Mouse (Mus musculus) ovary, postnatal 14 days (tissue): ENCODE data around the gene Lingo4.
A peak's percentile ranks its signal among the peaks of the same experiment; 100 is the strongest.

Experiments used
- DNase-seq: peaks from one replicate; pipeline ENCODE4 v3.0.0; 2022; ENCODE audit warnings: low spot score

Lingo4 gene

DNA sequence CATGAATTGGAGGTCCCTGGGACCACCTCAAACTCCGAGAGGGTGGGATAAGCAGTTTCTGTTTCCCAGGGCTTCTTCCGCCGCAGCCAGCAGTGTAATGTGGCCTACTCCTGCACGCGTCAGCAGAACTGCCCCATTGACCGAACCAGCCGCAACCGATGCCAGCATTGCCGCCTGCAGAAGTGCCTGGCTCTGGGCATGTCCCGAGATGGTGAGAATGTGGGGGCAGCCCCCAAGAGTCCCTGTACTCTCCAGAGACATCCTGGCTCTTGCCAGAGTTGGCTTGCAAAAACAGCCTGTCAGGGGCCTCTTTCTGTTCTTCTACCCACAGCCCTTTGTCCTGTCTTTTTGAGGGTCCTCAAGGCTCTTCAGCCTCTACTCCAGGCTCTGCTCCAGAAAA is 10.9 kb upstream of the Lingo4 start:
- DNase-seq = no peak

DNA sequence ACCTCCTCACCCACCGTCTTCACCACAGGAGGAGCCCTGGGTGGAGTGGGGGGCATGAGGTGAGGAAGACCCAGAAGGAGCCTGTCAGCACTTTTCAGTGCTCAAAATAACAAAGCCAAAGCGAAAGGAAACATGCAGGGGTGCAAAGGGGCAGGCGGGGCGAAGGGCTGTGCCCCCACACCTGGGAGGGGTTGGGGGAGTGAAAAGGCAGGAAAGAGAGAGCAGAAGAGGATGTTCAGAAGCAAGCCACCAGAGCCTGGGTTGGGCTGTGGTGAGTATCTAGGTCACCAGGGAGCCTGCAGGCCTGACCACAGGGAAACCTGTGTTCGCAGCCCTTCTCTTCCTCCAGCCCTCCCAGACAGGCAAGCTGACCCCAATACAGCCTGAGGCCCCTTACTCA is 10.3 kb upstream of the Lingo4 start:
- DNase-seq = no peak

DNA sequence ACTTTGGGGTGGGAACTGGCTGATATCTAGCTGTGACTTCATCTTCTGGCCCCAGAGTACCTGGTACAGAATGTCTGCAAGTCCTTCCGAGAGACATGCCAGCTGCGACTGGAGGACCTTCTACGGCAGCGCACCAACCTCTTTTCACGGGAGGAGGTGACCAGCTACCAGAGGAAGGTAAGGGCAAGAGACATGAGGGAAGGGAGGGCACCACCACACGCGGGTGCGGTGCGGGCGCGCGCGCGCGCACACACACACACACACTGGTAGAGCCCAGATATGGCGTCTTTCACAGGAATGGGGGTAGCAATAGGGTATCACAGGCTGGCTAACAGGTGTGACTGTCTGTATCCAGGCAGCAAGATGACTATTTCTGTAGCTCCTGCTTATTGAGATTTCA is 8.9 kb upstream of the Lingo4 start:
- no peak for DNase-seq

- no peak for DNase-seq
These were observed 7.3 kb upstream of the Lingo4 start for GRCm38 (mm10) chr3:94391001-94391400.

- no peak for DNase-seq
These were observed 6.2 kb upstream of the Lingo4 start for GRCm38 (mm10) chr3:94392128-94392527.

- no peak for DNase-seq
These were observed 5.3 kb upstream of the Lingo4 start for GRCm38 (mm10) chr3:94393049-94393448.

- no peak for DNase-seq
These were observed 2.0 kb upstream of the Lingo4 start for GRCm38 (mm10) chr3:94396336-94396735.

DNA sequence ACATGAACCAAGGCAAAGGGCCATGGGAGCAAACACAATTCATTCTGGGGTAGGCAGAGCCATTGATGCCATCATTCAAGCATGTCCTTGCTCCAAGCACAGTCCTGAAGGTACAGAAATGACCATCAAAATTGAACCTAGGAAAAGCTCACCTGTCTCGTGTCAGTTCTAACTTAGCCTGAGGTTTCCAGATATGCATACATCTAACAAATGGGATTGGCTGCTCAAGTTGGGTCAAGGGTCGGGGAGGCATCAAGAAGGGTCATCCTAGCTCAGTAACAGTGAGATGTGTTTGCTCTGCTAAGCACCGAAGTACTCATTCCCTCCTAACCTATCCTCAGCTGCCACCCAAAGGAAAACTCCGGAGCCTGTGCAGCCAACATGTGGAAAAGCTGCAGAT is 1.5 kb upstream of the Lingo4 start:
- no peak for DNase-seq

DNA sequence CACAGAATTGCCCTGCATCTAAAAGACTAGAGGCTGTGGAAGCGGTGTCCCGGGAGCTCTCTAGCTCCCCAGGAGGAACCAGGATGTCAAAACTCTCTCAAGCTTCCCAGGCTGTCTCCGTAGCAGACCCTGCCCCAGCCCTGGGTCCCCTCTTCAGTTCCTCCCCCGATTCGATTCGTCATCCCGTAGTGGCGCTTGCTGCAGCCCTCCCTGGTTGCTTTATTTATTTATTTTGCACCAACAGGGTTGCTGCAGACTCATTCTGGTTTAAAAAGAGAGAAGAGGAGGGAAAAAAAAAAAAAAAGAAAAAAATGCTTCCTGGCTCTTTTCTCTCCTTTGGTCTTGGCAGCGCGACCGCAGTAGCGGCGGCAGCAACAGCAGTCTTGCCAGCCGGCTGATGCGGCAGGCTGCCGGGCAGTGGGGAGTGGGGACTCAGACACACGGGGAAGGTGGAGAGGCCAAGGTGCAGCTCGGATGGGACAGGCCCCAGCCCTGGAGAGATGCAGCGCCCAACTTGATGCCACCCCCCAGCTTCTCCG is 695 bp downstream of the Lingo4 start:
- peak; percentile 15 for DNase-seq

DNA sequence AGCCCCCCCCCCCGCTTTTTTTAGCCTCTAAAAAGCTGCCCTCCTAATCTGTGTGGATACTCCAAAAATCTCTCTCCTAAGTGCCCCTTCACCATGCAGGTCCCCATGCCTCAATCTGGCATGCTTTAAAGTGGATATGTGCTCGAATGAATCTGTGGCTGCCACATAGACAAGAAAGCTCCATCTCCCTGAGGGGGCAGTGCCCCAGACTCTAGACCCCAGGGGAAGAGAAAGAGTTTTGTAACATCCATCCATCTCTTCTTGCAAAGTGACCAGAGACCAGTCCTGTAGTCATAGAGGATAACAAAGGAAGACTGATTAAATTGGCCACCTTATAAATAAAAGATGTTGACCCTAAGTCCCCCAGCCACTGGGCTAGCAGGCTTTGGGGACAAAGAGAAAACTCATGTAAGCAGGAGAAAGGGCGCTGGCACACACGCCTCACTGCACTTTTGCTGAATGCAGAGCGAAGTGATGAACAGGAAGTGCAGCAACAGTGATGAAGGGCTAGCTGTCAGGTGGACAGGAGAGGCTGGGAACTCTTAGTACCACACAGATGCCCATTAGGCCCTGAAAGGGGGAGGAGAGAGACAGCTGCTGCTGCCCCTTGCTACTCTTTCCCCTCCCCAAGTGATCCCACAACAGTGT is 1.5 kb downstream of the Lingo4 start:
- no peak for DNase-seq

DNA sequence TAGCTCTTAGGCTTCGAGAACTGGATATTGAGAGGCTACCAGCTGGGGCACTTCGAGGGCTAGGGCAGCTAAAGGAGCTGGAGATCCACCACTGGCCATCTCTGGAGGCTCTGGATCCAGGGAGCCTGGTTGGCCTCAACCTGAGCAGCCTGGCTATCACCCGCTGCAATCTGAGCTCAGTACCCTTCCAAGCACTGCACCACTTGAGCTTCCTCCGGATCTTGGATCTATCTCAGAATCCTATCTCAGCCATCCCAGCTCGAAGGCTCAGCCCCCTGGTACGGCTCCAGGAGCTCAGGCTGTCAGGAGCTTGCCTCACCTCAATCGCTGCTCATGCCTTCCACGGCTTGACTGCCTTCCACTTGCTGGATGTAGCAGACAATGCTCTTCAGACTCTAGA is 4.1 kb downstream of the Lingo4 start:
- no peak for DNase-seq

- no peak for DNase-seq
These were observed 6.2 kb downstream of the Lingo4 start for GRCm38 (mm10) chr3:94404366-94405054.

GRCm38 (mm10) chr3:94405561-94405960 is 7.2 kb downstream of the Lingo4 start:
- DNase-seq = no peak

DNA sequence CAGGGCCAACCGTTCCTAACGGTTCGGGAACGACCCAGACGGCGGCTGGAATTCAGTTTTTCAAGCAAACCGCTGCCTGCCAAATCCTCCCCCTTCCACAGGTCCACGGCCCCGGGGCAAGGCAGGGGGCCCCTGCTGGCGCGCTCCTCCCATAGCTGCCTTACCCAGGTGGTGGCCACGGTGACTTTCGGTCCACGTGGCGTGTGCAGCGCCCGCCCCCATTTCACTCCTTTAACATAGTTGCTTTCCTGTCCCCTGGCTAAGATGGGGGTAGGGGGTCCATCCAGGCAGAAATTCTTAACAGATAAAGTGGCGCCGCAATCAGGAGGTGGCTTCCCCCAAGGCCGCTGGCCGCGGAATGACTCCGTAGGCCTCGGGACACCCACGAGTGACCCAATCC is 14.2 kb downstream of the Lingo4 start:
- no peak for DNase-seq

DNA sequence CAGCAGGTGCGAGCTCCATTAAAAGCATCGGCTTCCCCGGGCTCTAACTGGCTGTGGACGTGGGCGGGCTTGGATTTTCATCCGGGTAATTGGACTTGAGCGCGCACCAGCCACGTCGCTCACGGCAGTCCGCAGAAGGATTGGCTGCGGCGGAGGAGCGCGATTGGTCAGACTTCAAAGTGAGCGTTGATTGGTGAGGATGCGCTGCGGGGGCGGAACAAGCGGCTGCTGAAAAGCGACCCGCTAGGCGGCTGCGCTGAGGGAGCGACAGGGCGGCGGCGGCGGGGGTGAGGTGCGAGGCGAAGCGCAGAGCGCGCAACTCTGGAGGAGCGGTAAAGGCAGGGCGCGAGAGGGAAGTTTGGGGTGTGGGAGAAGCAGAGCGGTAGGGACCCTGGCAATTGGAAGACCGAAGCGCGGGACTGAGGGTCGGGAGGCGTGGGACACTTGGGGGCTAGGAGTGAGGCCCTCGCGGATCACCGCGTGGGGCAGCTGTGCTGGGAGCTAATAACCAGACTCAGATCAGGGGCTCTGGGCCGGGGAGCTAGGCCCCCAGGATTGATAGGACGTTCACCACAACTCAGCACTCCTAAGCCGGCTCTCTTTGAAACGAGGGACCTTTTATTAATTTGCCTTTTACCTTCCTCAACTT is 14.8 kb downstream of the Lingo4 start, which contains the start of gene Tdrkh:
Tdrkh (plus strand) TSS at position 243 of the 649 bp plus-strand sequence.
- DNase-seq = peak; percentile 90

DNA sequence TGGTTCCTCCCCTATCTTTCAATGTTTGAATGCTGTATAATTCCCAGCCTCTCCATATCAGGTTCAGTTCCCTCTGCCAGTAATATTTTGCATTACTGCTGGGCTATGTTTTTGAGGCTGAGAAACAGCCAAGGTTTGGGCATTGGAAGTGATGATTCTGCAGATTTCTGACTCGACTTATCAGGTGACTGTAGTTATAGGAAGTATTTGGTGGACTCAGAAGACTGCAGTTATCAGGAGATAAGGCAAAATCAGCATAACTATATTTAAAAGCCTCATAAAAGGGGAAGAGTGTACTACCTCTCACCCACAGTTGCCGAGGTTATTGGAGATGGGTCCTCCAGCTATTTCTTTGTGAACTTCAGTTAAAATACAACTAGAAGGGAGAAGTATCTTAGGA is 32.7 kb downstream of the Lingo4 start:
- no peak for DNase-seq

- DNase-seq = no peak
These were observed 36.0 kb downstream of the Lingo4 start for GRCm38 (mm10) chr3:94434305-94434704.

GRCm38 (mm10) chr3:94436420-94436819 is 38.1 kb downstream of the Lingo4 start:
- no peak for DNase-seq

- DNase-seq = no peak
These were observed 42.9 kb downstream of the Lingo4 start for GRCm38 (mm10) chr3:94441182-94441581.

DNA sequence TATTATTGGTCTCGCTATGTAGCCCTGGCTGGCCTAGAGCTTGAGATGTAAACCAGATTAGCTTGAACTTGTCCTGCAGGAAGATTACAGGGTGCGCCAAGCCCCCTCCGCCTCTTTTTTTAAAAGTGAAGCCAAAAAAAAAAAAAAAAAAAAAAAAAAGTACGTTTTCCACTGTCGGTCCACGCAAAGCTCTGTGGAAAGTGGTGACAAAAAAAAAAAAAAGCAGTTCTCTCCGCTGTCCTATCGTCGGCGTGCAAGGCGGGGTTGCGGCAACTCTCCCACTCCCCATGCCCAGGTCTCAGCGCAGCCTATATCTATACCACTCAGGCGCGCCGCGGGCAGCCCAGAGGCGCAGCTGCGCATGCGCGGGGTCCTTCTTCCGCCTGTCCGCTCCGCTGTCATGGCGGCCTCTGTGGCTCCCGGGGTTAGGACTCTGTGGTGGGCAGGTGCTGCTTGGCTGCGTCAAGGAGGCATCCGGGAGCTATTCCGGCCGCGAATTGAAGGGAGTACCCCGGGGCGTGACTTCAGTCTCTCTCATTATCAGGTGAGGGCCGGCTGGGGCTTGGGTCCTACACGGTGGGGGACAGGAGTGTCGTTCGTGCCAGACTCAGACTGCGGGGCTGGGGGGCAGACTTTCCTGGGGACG is 44.8 kb downstream of the Lingo4 start, which contains the start of gene Mrpl9:
Mrpl9 (plus strand) TSS at position 368 of the 646 bp plus-strand sequence.
- peak; percentile 95 for DNase-seq

GRCm38 (mm10) chr3:94443597-94443964 is 45.3 kb downstream of the Lingo4 start, which contains the start of gene Oaz3:
Gene Oaz3, minus strand, starts transcription at chr3:94443915.
- DNase-seq = no peak

DNA sequence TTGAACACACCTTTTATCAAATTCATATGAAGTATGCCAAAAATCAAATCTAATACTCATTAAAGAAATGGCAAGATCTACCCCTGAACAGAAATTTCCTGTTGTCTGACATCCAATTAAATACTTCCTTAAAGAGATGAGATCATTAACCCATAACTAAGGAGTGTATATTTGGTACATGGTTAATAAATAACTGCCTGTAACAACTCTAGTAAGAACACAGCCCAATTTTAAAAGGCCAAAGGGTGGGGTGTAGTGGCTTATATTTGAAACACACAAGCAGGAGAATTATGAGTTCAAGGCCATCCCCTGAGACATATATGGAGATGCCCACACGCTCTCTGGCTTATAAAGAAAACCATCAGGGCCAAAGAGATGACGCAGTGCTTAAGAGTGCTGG is 51.1 kb downstream of the Lingo4 start:
- no peak for DNase-seq
